Mouse (Mus musculus) brain, embryonic 14.5 days (tissue): ENCODE measurements around the gene Aym1. TPM values are rescaled to one million over a fixed set of nuclear protein-coding genes. Genes with fewer than 3 reads are reported as not detected.
A peak's percentile ranks its signal among the peaks of the same experiment; 100 is the strongest.

ENCODE experiments used
- DNase-seq: peaks from one replicate; pipeline ENCODE4 v3.0.0-alpha.2; 2011; ENCODE audit warnings: low read depth
- CTCF ChIP-seq: fragments of 200-500 bp; IDR thresholded peaks from 2 replicates; pipeline ENCODE4 v1.5.1; 2012; ENCODE audit warnings: inconsistent platforms, mild to moderate bottlenecking, moderate library complexity, borderline replicate concordance; ENCODE audit not compliant: insufficient read depth, insufficient read length; ENCODE audit errors: extremely low read depth
- POLR2A ChIP-seq: fragments of 200-500 bp; IDR thresholded peaks from 2 replicates; pipeline ENCODE4 v1.6.1; 2012; ENCODE audit warnings: mild to moderate bottlenecking, inconsistent platforms, borderline replicate concordance; ENCODE audit not compliant: poor library complexity, insufficient read depth, insufficient read length, severe bottlenecking; ENCODE audit errors: extremely low read depth
- polyA plus RNA-seq: library from polyadenylated mRNA; depleted of rRNA; stranded (reverse); fragments of >200 nt; gene quantifications from 2 replicates; pipeline ENCODE4 v1.2.3, GENCODE M21; 2012; rRNA removed

Gene Aym1
- polyA plus RNA-seq, 1 experiment, result not detected

DNA sequence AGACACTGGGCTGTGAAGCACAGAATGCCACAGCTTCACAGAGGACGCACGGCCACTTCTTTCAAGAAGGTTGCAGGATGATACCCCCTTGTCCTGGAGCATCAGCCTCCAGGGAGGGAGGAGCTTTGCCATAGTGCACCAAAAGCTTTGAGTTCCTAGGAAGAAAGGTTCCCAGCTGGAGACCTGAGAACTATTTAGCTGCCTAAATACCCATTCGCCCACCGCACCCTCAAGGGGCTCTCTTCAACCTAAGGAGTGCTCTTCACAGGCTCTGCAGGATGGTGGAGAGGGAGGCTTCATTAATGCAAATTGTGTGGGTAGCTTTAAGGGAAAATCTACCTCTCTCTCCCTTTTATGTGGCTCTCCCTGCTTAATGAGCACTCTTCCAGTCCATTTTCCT is 25.5 kb downstream of the Aym1 start:
- TF ChIP-seq CTCF, result no peak
- no peak for TF ChIP-seq POLR2A

GRCm38 (mm10) chr5:113393766-113394165 is 36.7 kb downstream of the Aym1 start:
- TF ChIP-seq POLR2A (no peak), CTCF (no peak)
- no peak for DNase-seq

More for the DNA sequence above, 25.5 kb downstream of the Aym1 start:
- peak; percentile 58 for DNase-seq

DNA sequence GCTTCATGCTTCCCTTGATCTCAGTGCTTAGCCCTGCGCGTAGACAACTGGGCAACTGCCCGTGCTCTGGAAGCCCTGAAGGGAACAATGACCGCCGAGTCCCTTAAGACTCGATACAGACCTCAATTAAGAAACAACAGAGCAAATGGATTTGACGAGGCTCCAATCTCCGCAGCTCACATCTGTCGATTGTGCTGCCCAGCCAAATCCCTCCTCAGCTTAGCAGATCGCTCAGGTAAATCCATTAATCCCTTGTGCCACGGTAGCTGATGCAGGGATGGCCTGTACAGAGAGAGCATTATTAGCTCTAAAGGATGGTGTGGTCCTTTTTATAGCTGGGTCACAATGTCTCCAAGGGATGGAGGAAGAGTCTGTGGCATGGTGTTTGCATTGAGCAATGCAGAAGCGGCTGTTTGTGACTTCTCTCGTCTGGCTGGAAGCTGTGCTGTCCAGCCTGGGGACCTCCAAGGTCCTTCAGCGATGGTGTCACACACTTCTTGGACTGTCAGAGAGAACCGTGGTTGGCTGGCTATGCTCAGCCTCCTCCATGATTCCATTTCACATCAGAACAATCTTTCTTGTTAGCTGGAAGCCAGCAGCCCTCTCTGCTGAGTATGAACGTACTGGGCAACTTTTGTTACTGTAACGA is 39.3 kb downstream of the Aym1 start:
- TF ChIP-seq POLR2A, result no peak
- no peak for TF ChIP-seq CTCF
- no peak for DNase-seq

DNA sequence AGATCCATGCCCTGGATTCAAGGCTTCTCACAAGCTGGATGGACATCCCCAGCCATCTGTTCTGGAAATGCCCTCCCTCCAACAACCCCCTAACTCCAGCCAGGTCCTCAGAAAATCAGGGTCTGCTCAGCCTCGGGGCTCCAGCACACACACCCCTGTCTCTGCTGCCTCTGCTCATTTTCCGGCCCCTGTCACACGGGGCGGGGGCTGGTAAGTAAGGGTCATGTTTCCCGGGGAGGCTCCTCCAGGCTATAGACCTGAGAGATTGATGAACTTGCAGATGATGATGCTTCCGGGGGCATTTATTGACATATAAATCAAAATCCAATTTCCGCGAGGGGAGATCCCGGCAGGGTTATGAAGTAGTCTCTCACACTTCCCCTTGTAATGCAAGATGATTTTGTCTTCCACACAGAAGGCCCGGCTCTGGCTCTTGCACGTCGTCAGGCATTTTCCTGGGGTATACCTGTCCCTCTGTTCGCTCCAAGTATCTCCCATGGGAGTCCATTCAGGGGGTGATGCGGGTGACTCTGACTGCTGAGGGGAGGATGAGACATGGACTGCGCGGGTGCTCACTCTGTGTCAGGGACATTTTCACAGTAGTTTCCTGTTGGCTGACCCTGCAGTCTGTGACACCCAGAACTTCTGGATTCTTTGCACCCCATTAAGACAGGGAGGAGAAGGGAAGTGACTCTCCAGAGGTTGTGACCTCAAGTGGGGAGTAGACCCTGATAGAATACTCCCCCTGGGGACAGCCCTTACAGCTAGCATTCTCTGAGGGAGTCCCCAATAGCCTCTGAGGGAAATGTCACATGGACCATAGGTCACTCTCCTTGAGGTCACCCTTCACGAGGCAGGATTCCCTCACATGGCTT is 40.6 kb downstream of the Aym1 start:
- no peak for DNase-seq
- TF ChIP-seq CTCF, result no peak
- TF ChIP-seq POLR2A, result no peak

GRCm38 (mm10) chr5:113402702-113403101 is 45.6 kb downstream of the Aym1 start:
- no peak for DNase-seq
- TF ChIP-seq CTCF (no peak), POLR2A (no peak)

DNA sequence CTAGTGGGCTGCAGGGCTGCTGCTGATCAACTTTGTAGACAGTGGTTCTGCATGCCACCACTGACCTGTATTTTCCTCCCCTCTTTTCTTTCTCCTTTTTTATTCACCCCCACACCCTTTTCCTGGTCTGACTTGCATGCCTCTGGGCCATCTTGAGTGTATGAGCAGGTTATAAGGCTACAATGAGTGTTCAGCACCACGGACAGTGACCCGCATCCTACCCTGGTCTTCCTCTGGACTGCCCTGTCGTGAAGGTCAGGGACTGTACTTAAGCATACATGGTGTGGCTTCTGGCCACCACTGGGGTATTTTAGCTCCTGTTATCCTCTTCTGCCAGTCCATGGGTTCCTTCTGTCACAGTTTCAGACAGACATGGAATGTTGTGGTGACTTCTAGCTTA is 50.3 kb downstream of the Aym1 start:
- no peak for TF ChIP-seq POLR2A
- TF ChIP-seq CTCF, result no peak
- DNase-seq, result no peak

Other genes with a start within 250 kb of the Aym1 start
- 6.0 and 8.6 TPM in 2 replicates for gene 2900026A02Rik, start 136.1 kb upstream of the Aym1 start, polyA plus RNA-seq
- gene Tmem211, start 130.4 kb upstream of the Aym1 start, polyA plus RNA-seq, result 0.07 and 0.09 TPM in 2 replicates
- gene Sgsm1, start 46.5 kb upstream of the Aym1 start, polyA plus RNA-seq, result 31.2 and 36.1 TPM in 2 replicates
- gene Wscd2, start 133.0 kb downstream of the Aym1 start, polyA plus RNA-seq, result 9.2 and 13.5 TPM in 2 replicates